Mouse (Mus musculus): ENCODE data around the gene Cstad.

Cstad gene

GRCm38 (mm10) chr2:30628374-30628773, 33.5 kb downstream of the Cstad start:
- in situ Hi-C loops (cut with MboI, MseI), result no loop called here

DNA sequence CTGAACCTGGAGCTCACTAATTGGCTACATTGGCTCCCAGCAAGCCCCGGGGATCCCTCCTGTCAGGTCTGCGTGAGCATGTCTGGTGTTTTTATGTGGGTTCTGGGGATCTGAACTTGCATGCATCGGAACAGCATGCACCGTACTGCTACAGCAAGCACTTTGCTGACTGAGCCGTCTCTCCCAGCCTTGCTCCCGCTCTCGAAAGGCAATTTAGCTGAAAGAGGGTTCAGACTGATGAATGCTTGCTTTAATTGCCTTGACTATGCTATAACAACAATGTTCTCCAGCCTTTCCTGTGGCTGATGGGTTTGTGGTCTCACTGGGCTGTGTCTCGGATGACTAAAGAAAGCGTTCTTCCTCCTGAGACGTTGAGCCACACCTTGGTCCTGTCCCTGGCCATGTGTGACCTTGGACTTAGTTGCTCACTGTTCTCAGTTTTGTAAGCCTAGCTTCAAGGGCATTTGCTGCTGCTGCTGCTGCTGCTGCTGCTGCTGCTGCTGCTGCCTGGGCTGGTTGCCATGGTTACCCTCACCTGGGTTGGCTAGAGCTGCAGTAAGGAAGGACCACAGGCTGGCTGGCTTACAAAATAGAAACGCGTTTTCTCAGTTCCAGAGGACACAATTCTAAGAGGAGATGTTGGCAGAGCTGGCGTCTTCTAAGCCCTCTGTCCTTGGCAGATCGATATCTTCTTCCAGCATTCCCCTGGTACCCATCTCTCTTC, 34.4 kb downstream of the Cstad start:
- in situ Hi-C loops (cut with MboI, MseI), result no loop called here

GRCm38 (mm10) chr2:30629860-30630259, 35.0 kb downstream of the Cstad start:
- in situ Hi-C loops (cut with MboI, MseI), result no loop called here

GRCm38 (mm10) chr2:30636266-30636671, 41.4 kb downstream of the Cstad start:
- in situ Hi-C loops (cut with MboI, MseI), result no loop called here

GRCm38 (mm10) chr2:30637991-30638390, 43.2 kb downstream of the Cstad start:
- in situ Hi-C loops (cut with MboI, MseI), result no loop called here

GRCm38 (mm10) chr2:30640021-30640481, 45.2 kb downstream of the Cstad start:
- in situ Hi-C loops (cut with MboI, MseI), result no loop called here

DNA sequence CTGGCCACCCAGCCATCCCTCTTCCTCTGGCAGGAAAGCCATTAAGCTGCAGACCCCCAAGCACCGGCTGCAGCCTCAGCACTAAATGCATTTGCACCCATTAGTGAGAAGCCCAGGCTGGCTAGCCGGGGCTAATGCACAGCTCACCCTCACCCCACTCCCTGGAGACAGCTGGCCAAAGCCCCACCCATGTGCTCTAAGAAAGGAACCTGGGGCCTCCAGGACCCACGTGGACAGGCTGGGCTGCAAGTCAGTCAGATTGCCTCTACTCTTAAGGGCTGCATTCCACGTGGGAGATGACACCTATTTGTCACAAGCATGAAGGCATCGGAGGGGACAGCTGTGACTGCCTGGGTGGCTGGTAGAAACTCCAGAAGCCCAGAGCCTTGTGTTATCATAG, 48.0 kb downstream of the Cstad start:
- in situ Hi-C loops (cut with MboI, MseI), result no loop called here

DNA sequence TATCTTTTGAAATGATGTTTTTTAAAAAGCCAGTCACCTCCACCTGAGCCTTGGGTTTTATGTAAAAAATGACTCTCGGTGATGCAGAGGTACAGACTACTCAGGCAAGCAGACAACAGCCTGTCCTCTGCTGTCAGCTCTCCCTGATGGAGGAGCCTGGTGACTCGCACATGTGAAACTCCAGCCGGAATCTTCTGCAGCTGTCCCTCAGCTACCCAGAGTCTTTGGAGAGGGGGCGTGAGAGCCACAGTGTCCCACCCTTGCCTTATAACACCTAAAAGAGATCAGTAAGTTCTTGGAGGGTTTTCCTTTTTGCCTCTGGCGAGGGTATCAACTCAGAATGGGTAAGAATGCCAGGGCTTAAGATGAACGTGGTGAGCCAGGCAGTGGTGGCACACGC, 48.6 kb downstream of the Cstad start:
- in situ Hi-C loops (cut with MboI, MseI), result no loop called here

DNA sequence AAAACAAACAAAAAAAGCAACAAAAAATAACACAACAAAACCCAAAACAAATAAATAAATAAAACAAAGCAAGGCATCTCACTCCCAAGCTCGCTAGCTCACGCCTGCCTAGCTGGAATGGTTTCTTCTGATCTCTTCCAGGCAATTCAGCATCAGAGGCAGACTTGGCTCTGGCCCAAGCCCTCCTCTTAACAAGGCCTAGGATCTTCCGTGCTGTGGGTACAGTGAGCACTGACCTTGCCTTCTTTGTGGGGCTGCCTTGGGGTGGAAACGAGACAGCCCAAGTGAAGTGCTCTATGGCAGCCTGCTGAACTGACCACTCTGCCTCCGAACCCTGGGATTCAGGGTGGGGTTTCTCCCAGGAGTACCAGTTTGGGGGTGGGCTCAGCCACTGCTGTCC, 52.0 kb downstream of the Cstad start:
- in situ Hi-C loops (cut with MboI, MseI), result no loop called here

GRCm38 (mm10) chr2:30647303-30647881, 52.6 kb downstream of the Cstad start:
- in situ Hi-C loops (cut with MboI, MseI), result no loop called here

DNA sequence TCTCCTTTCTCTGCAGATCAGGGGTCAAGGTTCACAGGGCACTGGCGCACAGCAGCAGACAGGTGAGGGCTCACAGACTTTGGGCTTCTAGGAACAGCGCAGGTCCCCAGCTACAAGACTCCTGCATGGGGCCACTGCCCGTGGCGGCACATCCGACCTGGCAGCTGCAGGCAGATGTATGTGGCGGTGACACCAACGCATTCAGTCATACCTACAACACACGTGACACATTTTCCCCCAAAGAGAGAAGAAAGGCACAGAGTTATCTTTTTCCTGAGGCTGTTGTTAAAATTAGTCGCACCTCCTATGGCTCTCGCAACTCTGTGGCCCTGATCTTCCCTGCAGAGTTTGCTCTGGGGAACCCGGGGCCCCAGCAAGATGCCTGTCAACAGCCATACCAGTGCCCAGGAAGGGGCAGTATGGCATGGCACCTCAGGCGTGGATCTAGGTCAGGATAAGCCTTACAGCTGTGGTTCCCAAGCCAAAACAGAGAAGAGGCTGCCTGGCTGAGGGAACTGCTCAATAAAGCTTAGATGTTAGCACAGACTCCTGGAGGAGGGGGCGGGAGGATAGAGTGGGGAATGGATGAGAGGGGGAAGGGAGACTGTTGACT, 53.1 kb downstream of the Cstad start:
- in situ Hi-C loops (cut with MboI, MseI), result no loop called here

GRCm38 (mm10) chr2:30650249-30650648, 55.4 kb downstream of the Cstad start:
- in situ Hi-C loops (cut with MboI, MseI), result no loop called here

- in situ Hi-C loops (cut with MboI, MseI), result no loop called here
Observed at GRCm38 (mm10) chr2:30651831-30652230, 57.0 kb downstream of the Cstad start.

DNA sequence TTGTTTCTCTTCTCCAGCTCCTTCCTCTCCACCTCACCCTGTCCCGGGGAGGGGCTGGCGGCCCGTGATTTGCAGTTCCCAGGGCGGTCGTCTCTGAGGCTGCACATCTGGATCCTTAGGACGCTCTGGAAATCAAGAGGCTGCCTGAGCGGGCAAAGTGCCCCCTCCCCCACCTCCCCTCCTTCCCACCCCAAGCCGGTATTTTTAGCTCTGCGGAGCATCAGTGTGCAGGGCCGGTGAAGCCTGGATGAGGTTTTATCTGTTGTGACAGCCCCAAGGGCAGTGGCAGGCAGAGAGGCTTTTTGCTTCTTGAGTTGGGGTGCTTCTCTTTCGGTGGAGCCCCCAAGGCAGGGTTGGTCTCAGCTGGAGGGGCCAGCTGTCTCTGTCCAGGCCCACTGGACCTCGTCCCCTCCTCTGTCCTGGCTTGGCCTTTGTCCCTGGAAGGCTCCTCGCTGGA, 57.8 kb downstream of the Cstad start:
- in situ Hi-C loops (cut with MboI, MseI), result no loop called here

DNA sequence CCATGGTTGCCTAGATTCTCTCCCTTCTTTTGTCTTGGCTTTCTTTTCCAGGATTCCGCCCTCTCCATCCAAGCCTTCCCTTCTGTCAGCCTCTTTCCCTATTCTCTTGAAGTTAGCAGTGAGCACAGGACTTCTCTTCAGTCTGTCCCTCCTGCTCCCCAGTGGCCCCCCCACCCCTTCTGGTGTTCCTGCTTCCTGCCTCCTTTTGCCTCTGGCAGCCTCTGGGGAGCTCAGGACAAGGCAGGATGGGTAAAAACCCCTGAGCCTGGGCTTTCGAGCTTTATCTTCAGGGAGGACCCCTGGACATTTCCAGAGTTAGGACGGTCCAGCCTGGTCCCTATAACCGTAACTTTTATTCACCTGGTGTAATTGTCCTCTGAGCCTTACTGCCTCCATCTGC, 58.2 kb downstream of the Cstad start:
- in situ Hi-C loops (cut with MboI, MseI), result no loop called here

- in situ Hi-C loops (cut with MboI, MseI), result no loop called here
Observed at GRCm38 (mm10) chr2:30654158-30654557, 59.3 kb downstream of the Cstad start.

- in situ Hi-C loops (cut with MboI, MseI), result no loop called here
Observed at GRCm38 (mm10) chr2:30654582-30654981, 59.7 kb downstream of the Cstad start.

DNA sequence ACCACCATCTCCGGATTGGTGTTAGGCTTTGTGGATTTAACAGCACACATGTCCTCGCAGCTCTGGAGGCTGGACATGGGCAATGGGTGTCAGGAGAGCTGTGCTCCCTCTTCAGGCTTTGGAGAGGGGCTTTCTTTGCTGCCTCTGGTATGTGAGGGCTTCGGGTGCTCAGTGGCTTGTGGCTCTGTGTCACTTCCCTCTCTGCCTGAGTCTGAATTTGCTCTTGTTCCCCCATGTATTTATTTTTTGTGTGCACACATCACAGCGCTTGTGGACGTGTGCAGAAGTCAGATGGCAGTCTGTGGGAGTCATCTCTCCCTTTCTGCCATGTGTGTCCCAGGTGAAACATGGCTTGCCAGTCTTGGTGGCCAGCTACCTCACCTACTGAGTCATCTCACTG, 60.9 kb downstream of the Cstad start:
- in situ Hi-C loops (cut with MboI, MseI), result loop anchor here in 1 of 2 experiments (5.0 kb wide), 1 partner anchor 57 kb away; no protein-coding TSS in a partner anchor

DNA sequence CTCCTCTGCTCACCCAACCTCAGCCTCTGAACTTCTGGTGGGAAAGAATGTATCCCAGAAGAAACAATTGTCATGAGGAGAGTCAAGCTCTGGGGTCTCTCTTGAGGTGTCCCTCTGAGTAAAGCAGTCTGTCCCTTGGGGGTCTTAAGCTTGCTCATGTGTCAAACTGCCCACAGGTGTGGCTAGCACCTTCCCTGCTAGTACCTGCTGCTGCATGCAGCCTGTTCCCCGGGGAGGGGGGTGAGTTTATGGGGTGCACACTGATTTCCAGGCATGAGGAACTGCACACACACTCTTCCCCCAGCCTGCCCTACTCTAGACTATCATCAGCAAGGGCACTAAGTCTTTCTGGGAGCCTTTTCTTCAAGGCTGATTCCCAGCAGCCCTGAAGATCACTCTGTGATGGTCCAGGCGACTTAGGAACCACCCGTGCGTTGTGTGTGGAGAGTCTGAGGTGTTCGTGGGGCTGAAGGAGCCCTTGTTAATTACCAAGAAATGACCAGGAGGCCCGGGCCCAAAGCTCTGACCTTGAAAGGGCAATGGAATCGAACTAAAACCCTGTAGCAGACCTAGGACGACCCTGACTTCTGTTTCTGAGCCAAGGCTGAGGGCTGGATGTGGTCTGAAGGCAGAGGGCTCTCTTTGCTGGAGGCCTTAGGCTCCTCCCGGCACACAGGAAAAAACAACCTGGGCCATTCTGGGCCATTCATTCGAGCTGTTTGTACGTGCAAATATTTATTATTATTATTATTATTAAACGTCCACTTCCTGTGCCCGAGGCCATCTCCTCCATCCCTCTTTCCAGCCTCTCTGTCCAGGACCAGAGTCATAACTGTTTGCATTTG, 62.1 kb downstream of the Cstad start:
- in situ Hi-C loops (cut with MboI, MseI), result loop anchor here in 1 of 2 experiments (5.0 kb wide), 1 partner anchor 55 kb away; no protein-coding TSS in a partner anchor

- in situ Hi-C loops (cut with MboI, MseI), result loop anchor here in 1 of 2 experiments (5.0 kb wide), 1 partner anchor 54 kb away; no protein-coding TSS in a partner anchor
Observed at GRCm38 (mm10) chr2:30657674-30658479, 63.0 kb downstream of the Cstad start.

- in situ Hi-C loops (cut with MboI, MseI), result loop anchor here in 1 of 2 experiments (5.0 kb wide), 1 partner anchor 54 kb away; no protein-coding TSS in a partner anchor
Observed at GRCm38 (mm10) chr2:30658480-30658843, 63.6 kb downstream of the Cstad start.

All from T-helper 17 cell (primary cell).